Mouse (Mus musculus) adrenal gland, adult 18-20 months (tissue): Measurements from ENCODE around the gene Yipf3. TPM values are rescaled to one million over a fixed set of nuclear protein-coding genes. Genes with fewer than 3 reads are reported as not detected.
A peak's percentile ranks its signal among the peaks of the same experiment; 100 is the strongest.

Source experiments
- DNase-seq, 2 experiments: peaks; one replicate each; pipeline ENCODE4 v3.0.0; 2021 to 2022; ENCODE audit warnings: low spot score in 2 of 2
- long read RNA-seq, 2 experiments: library from polyadenylated mRNA; stranded (forward); transcript quantifications; one replicate each; pipeline ENCODE4 v2.0.0; 2021
- total RNA-seq, 2 experiments: library from RNA; stranded (reverse); gene quantifications; 1 replicate in 1 of 2; 2 replicates in 1 of 2; pipeline ENCODE4 v1.2.3; 2021

Gene Yipf3
- total RNA-seq, result 100 to 1,000 TPM; 121 to 185 TPM
- long read RNA-seq, experiment 1, transcript Yipf3-201 (9 exons, 2,035 nt), result major isoform, 57 of 63 reads
- long read RNA-seq, experiment 1, partial matches to known transcripts, result 4 of 63 reads
- long read RNA-seq, experiment 1, other reads (novel, unspliced or antisense), result 2 of 63 reads
- long read RNA-seq, experiment 2, transcript Yipf3-201 (9 exons, 2,035 nt), result major isoform, 193 of 260 reads
- long read RNA-seq, experiment 2, partial matches to known transcripts, result 51 of 260 reads
- long read RNA-seq, experiment 2, other reads (novel, unspliced or antisense), result 12 of 260 reads

DNA sequence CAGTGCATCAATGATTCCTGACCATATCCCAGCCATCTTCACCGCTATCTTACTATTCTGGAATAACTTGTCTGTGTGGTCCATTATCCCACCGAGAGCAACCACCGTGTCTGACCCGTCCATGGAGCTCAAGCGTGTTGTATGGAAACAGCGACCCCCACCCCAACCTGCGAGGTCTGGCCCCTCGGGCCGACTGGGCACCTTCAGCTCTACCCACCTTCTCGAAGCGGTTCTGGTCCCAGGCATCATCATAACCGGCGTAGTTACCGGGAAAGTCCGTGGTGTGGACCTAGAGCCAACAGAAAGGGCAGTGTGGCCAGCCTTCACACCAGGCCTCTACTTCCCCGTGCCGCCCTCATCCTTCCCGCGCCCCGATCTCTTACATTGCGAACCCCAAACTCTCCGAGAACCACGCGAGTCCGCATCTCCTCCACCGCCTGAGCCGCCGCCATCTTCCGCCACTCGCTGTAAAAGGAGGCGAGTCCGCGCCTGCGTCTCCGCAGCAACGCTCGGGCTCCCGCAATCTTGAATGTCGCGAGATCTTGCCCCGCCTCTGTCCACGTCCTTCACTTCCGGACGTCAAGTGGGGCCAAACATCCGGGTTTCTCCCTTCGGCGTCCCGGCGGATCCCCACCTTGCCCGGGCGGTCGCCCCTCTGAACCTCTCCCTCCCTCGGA lies at the start of gene Yipf3, which contains the start of gene Polr1c:
Yipf3 (plus strand) TSS at position 569 of the 677 bp plus-strand sequence.
Polr1c (minus strand) TSS at position 543 of the 677 bp plus-strand sequence.
- peak; percentile 92 to 93 for DNase-seq

DNA sequence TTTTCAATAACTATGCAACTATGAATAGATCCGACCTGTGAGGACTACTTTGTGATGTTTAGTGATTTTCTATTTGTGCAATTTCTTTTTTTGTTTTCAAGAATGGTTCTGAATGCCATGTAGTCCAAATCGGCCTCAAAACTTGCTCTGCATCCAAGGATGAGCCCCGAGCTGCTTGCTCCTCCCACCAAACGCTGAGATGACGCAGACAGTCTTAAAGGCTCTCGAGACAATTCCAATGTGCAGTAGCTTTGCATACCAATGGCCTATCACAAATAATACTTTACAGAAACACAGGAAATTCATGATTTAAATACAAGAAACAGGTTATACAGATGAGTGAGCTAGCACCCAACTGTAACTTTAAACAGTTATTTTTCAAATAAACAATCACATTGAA lies 46.7 kb upstream of the Yipf3 start:
- no peak for DNase-seq

DNA sequence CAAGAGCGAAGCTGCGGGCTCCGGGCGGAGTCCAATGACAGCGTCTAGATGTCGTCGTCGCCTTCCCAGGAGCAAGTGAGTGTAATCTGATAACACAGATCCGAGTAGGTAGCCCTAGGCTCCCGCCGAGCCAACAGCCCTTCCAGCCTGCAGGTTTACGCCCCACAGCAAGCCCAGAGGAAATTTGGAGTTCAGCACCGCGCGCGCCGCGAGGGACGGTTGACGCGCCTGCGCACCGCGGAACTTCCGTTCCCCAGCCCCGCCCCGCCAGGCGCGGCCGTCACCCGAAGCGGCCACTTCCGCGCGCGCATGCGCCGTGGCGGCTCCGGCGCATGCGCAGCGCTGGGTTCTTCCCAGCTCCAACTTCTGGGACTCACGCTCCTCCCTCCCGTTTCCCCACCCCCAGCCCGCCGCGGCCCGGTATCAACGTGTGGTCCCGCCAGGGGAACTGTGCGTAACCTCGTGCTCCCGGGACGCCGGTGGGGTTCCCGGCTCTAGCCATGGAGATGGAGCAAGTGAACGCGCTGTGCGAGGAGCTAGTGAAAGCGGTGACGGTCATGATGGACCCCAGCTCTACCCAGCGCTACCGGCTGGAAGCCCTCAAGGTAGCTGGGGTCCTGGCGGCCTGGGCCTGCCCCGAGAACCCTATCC lies 45.3 kb upstream of the Yipf3 start, which contains the start of the genes Polh and Xpo5:
Polh (minus strand) TSS at position 225 of the 651 bp plus-strand sequence.
Xpo5 (plus strand) TSS at position 362 of the 651 bp plus-strand sequence.
- peak; percentile 92 to 94 for DNase-seq

DNA sequence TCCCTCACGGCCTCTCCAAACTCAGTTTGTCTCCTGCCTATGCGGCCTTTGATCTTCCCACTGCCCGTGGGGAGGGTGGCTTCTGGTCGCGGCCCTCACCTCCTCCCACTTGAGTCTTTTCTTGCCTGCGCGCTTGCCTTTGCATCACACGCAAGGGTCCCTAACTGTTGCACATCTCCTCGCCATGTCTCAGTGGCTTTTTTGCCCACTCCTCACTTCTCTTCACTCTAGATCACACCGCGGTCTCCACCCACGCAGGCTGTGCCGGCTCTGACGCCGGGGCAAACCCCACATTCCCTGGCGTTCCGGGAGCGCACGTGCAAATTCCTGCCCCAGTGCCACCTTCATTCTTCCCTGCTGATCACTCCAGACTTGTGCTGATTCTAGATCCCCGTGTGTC lies 44.8 kb upstream of the Yipf3 start:
- peak; percentile 41 for DNase-seq

DNA sequence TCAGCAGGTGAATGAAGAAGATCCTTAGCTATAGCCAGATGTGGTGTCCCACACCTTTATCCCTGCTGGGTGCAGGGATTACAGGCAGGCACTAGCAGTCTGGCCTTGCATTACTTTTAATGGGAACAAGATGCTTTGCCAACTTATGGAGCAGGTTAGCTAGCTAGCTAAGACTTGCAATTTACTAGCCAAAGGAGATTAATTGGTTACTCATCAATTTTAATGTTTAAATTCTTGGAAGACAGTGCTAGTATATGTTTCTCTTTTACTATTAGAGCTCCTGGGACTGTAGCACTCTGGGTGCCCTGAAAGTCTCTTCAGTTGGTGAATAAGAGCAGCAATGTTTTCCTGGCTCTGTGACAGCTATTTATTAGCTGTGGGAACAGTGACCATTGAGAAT lies 41.2 kb upstream of the Yipf3 start:
- DNase-seq, result no peak

DNA sequence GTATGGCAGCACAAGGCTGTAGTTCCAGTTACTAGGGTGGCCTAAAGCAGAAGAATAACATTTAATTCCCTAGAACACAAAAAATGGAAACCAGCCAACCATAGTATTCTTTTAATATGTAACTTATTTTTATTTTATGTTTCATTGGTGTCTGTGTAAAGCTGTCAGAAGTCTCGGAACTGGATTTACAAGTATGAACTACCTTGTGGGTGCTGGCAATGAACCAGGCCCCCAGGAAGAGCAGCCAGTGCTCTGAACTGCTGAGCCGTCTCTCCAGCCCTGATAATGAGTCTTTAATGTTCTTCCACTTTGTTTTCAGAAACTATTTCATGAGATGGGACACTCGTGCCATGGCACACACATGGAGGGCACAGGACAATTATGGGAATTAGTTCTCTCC lies 37.3 kb upstream of the Yipf3 start:
- DNase-seq, result no peak

DNA sequence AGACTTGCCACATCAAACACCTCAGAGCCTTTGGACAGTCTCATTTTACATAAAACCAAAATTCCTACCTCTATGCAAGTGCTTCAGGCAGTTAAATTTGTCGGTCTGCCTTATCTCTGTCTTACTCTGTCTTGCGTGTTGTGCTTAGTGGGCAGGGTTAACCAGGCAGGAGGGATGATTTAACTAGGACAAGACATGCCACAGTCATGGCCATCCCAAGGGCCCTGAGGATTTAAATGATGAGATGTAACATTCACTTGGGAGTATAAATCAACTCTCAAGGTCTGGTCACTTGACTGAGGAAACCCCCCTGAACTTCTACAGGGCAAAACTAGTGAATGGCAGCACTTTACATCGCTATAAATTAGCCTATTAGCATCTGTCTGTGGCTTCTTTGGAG lies 26.3 kb upstream of the Yipf3 start:
- no peak for DNase-seq

DNA sequence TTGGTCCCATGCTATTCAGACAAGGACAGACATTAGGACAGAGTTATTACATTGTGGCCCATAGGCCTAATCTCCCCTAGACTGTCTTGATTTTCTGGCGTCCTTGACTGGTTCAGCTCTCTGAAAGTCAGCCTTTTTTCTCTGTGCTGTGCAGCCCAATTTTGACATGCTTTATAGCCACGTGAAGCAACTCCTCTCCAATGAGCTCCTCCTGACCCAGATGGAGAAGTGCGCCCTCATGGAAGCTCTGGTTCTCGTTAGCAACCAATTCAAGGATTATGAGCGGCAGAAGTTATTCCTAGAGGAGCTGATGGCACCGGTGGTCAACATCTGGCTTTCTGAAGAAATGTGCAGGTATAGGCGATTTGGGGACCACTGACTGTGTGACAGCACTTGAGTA lies 20.3 kb upstream of the Yipf3 start:
- DNase-seq, result peak in 1 of 2 experiments; percentile 45

DNA sequence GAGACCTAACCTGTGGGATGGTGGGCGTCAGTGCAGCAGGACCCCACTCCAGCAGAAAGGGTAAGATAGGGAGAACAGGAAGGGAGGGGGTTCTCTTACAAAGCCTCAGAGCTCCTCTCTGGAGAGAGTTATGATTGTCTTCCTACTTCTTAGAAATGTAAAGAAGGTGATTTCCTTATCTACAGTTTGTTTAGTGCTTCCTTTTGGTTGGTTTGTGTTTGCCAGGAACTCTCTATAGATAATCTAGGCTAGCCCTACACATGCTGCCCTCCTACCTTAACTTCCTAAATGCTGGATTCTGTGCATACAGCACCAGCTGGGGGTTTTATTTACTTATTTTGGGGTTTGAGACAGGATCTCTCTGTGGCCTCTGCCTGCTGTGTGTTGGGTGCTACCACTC lies 11.8 kb upstream of the Yipf3 start:
- no peak for DNase-seq

DNA sequence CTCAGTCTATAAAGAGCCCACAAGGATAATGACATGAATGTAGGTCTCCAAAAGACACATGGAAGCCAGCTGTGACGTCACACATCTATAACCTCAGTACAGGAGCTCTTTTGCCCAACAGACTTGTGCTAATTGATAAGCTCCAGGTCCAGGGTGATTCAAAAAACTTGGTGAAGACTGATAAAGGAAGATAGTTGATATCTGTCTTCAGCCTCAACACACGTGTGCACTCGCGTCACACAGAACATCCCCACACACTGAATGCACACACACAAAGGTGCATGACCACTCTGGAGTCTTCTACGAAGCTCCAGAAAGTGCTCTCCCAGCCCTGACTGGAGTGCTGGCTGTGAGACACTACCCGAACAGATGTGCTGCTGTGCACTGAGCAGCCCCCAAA lies 10.8 kb upstream of the Yipf3 start:
- no peak for DNase-seq

DNA sequence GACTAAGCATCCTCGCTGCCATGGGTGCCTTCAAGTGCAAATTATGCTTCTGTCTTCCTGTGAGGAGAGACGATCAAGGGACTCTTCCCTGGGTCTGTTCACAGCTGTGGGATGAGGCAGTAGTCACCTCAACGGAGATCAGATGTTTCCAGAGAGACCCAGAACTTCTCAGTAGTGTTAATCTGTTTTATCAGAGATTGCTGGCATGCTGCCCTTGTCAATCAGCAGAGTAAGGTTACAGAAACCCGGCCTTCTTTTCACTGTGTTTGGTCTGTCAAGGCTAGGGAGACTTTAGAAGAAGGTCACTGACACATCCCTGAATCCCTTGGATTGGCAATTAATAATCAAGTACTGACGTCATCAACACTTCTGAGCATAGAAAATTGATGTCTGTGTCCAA lies 10.4 kb upstream of the Yipf3 start:
- peak in 1 of 2 experiments; percentile 37 for DNase-seq

DNA sequence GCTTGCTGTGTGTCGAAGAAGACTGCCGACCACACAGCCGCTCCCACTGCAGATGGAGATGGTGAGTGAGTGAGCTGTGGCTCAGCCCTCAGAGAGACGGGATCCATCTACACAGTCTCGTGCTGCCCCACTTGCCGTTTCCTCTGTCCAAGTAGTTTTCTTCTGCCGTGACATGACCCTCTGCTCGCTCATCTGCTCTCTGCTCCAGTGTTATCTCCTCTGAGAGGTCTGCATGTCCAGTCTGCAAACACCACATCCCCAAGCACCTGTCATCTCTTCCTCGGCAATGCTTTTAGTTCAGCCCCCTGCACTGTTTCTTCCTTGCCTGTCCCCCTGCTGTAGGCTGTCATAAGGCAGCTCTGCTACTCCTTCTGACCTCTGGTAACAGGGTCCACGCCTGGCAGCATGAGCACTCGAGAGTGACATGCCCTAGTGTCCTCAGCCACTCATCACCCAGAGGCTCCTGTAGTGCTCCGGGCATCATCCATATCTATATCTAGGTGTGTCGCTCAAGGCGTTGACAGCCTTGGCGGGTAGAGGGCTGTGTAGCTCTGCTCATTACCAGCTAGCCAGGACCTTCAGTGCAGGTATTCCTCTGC lies 8.3 kb upstream of the Yipf3 start:
- no peak for DNase-seq

DNA sequence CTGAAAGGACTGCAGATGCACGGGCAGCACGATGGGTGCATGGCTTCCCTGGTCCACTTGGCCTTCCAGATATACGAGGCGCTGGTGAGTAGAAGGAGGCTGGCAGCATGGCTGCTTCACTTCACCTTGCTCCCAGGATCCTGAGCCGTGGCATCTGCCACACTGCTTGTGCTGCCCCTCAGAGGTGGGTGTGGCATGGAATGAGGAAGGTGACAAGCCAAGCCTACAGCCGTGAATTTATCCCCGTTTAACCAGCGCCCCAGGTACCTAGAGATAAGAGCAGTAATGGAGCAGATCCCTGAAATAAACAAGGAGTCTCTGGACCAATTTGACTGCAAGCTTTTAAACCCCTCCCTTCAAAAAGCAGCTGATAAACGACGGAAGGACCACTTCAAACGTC lies 6.4 kb upstream of the Yipf3 start:
- no peak for DNase-seq

DNA sequence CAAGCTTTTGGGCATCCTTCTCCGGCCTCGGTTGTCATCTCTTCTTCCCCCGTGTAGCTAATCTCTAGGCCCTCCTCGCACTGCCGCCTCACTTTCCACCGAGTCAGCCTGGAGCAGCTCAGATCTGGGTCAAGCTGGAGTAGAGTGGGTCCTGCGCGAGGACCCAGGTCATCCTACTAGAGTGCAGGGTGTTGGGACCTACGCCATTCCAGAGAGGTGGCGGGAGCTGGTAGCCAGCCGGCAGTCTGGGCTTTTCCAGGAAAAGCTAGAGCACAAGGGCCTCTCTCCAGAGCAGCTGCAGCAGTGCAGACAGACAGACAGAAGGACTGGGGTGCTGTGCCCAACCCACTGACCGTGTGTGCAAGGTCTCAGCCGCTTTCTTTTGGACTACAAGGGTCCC lies 5.6 kb upstream of the Yipf3 start:
- no peak for DNase-seq

DNA sequence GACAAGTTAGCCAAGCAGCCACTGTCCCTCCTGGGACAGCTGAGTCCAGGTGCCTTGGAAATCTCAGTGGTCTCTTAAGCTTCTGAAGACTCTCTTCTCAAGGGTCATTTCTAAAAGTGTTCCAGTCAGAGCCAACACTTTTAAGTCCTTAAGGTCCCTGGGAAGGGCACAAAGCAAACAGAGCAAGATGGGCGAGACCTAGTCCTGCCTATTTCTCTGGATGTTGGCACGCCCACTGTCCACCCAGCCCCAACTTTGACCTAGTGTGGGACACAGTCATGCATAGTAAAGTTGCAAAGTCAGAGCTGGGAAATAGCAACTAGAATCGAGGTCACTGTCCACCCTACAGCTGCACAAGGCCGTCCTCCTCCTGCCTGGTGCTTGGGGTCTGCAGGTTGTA lies 4.9 kb upstream of the Yipf3 start:
- DNase-seq, result no peak

DNA sequence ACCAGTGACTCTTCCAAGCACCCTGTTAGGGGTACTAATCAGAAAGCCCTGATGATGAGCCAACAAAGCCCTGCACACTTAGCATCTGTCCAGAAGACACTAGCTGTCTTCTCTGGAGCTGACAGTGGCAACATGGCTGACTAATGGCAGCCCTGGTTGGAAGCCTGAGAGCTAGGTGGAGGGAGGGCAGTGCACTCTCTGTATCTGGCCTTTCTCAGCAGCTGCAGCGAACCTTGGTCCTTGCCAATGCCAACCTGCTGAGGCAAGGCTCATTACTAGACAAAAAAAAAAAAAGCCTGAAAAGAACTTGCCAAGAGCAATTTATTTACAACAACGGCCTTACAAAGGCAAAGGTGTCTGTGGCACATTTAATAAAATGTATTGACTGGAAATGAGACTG lies 4.3 kb upstream of the Yipf3 start:
- no peak for DNase-seq

DNA sequence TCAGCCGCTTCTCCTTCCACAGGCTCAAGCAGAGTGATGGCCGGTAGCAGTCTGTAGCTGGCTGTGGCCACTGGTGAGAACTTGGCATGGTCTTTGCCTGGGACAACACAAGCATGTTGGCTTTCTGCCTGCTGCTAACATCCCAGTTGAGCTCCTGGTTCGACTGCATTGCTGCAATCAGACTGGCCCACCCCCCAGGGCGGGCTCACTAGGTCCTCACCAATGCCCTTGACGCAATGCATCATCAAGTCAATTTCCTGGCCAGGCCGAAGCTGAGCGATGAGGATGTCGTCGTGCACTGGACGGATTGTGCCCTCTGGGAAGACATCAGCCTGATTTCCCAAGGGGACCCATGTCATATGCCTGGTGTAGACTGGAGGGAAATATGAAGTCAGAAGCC lies 3.3 kb upstream of the Yipf3 start:
- DNase-seq, result peak in 1 of 2 experiments; percentile 57

DNA sequence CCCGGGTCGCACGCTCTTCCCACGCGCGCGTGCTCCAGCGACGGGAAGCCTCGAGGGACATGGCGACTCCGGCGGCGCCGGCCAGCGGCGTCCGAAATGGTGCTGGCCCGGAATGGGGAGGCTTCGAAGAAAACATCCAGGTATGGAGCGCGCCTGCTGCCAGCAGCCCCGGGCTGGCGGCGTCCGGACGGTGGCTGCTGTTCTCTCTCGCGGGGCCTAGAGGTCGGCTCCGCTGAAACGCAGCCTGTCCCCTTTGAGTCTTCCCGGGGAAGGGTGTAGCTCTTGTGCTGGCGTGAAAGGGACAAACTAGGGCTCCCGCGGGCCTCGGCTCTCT lies 276 bp downstream of the Yipf3 start:
- peak in 1 of 2 experiments; percentile 38 for DNase-seq

DNA sequence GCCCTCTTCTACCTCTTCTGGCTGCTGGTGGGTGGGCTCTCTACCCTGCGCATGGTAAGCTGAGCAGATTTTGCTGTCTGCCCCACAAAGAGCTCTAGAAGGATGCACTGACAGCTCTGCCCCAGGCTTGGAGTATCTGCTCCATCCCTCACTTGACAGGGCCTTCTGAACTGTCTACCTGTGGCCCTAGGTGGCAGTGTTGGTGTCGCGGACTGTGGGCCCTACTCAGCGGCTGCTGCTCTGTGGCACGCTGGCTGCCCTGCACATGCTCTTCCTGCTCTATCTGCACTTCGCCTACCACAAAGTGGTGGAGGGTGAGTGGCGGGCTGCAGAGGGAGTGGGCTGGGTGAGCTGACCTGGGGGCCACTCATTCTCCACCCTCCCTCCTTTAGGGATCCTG lies 3.3 kb downstream of the Yipf3 start:
- no peak for DNase-seq

DNA sequence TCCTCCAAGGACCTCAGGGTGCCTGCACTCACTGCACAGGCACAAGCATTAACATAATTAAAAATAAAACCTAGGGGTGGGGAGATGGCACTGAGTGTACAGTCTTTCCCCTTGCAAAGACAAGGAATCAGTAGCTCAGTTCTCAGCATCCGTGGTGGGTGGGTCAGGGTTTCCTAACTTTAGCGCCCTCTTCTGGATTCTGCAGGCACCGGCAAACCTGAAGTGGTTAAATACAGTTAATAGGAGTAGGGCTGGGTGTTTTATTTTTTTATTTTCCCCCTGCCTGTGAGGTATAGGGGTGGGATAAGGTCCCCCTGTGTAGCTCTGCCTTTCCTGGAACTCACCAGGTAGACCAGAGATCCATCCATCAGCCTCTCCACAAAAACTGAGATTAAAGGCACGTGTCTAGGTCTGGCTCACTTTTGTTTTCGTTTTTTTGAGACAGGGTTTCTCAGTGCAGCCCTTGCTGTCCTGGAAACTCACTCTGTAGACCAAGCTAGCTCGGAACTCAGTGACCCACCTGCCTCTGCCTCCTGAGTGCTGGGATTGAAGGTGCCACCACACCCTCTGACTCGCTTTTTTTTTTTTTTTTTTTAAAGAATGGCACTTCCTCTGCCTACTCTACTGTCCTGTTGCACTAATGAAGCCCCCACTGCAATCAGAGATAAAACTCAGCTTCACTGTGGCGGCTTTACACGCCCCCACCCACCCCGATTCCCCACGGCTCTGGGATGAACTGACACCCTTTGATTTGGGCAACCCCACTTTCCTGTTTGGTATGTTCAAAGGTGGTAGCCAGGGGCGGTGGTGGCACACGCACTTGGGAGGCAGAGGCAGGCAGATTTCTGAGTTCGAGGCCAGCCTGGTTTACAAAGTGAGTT lies 4.9 kb downstream of the Yipf3 start:
- DNase-seq, result peak in 1 of 2 experiments; percentile 43
